Mouse (Mus musculus): Measurements from ENCODE around the gene Cldn34b1. TPM values are rescaled to one million over a fixed set of nuclear protein-coding genes. Genes with fewer than 3 reads are reported as not detected.
"Not testable (repeated sequence)": the region's sequence is repeated elsewhere in the genome, so short reads cannot be mapped to it uniquely, and the experiment has no call there.

Gene Cldn34b1
- not detected in 2 replicates for total RNA-seq (2014; rRNA removed)
- polyA plus RNA-seq (2012; rRNA removed): not detected in 2 replicates

- not testable (repeated sequence) for H3K4me1 ChIP-seq (ENCODE audit: control insufficient read depth, insufficient read depth, low read length); H3K4me3 ChIP-seq (ENCODE audit: insufficient read depth, low read depth, low read length); H3K27me3 ChIP-seq (ENCODE audit: control insufficient read depth, insufficient read depth, low read length); DNase-seq (ENCODE audit: extremely low read depth, low read depth, low spot score); H3K27ac ChIP-seq (replicated peaks; ENCODE audit: insufficient read depth, low read depth, low read length); H3K36me3 ChIP-seq (ENCODE audit: control insufficient read depth, insufficient read depth, low read length); H3K9ac ChIP-seq (ENCODE audit: low read depth, low read length); H3K79me2 ChIP-seq (ENCODE audit: control insufficient read depth, insufficient read depth, low read length)
- 87% methylated on average over 3 of the region's 3 CpGs for WGBS
Measured at GRCm38 (mm10) chrX:154890167-154890566, at the start of gene Cldn34b1. TSS of gene Cldn34b1 (minus strand) at chrX:154890267.

GRCm38 (mm10) chrX:154935887-154936286, 45.8 kb upstream of the Cldn34b1 start, which contains the start of gene Magea6:
TSS of gene Magea6 (minus strand) at chrX:154935987.
- not testable (repeated sequence) for H3K9ac ChIP-seq (ENCODE audit: low read depth, low read length); H3K27ac ChIP-seq (replicated peaks; ENCODE audit: insufficient read depth, low read depth, low read length); H3K27me3 ChIP-seq (ENCODE audit: control insufficient read depth, insufficient read depth, low read length); H3K4me1 ChIP-seq (ENCODE audit: control insufficient read depth, insufficient read depth, low read length); DNase-seq (ENCODE audit: extremely low read depth, low read depth, low spot score); H3K79me2 ChIP-seq (ENCODE audit: control insufficient read depth, insufficient read depth, low read length); H3K4me3 ChIP-seq (ENCODE audit: insufficient read depth, low read depth, low read length); H3K36me3 ChIP-seq (ENCODE audit: control insufficient read depth, insufficient read depth, low read length)
- WGBS: 71% methylated on average over 1 of the region's 1 CpGs

Other genes with a start within 250 kb of the Cldn34b1 start
- not detected in 2 replicates for gene Magea6, start 45.7 kb upstream of the Cldn34b1 start, total RNA-seq (2014; rRNA removed)
- gene Magea6, start 45.7 kb upstream of the Cldn34b1 start, polyA plus RNA-seq (2012; rRNA removed): not detected in 2 replicates
- gene Magea3, start 59.2 kb upstream of the Cldn34b1 start, total RNA-seq (2014; rRNA removed): not detected in 2 replicates
- not detected in 2 replicates for gene Magea3, start 59.2 kb upstream of the Cldn34b1 start, polyA plus RNA-seq (2012; rRNA removed)
- not detected in 2 replicates for gene Magea8, start 105.6 kb upstream of the Cldn34b1 start, total RNA-seq (2014; rRNA removed)
- not detected in 2 replicates for gene Magea8, start 105.6 kb upstream of the Cldn34b1 start, polyA plus RNA-seq (2012; rRNA removed)
- gene Magea5, start 172.9 kb upstream of the Cldn34b1 start, total RNA-seq (2014; rRNA removed): not detected in 2 replicates
- not detected in 2 replicates for gene Magea5, start 172.9 kb upstream of the Cldn34b1 start, polyA plus RNA-seq (2012; rRNA removed)
- gene Magea1, start 199.5 kb upstream of the Cldn34b1 start, total RNA-seq (2014; rRNA removed): not detected in 2 replicates
- gene Magea1, start 199.5 kb upstream of the Cldn34b1 start, polyA plus RNA-seq (2012; rRNA removed): not detected in 2 replicates
- not detected in 2 replicates for gene Magea2, start 203.4 kb upstream of the Cldn34b1 start, total RNA-seq (2014; rRNA removed)
- gene Magea2, start 203.4 kb upstream of the Cldn34b1 start, polyA plus RNA-seq (2012; rRNA removed): not detected in 2 replicates
- gene Cldn34b2, start 238.1 kb upstream of the Cldn34b1 start, total RNA-seq (2014; rRNA removed): not detected in 2 replicates
- not detected in 2 replicates for gene Cldn34b2, start 238.1 kb upstream of the Cldn34b1 start, polyA plus RNA-seq (2012; rRNA removed)

All from liver, adult 2 months (tissue).